Mouse (Mus musculus) olfactory bulb, adult 2 months (tissue): ENCODE measurements at regions not wholly inside any gene's neighbourhood (a gene's known extent, or its start where the extent isn't known, plus 50 kb on each side); places are given as distances from the start of the nearest gene placed in this dataset.

Source experiments
- CTCF ChIP-seq: fragments of 200-500 bp; IDR thresholded peaks from 2 replicates; pipeline ENCODE4 v1.5.1; 2012; ENCODE audit warnings: low read depth, mild to moderate bottlenecking, low read length, moderate library complexity; ENCODE audit not compliant: insufficient read depth
- POLR2A ChIP-seq: fragments of 200-500 bp; IDR thresholded peaks from 2 replicates; pipeline ENCODE4 v1.6.1; 2012; ENCODE audit warnings: mild to moderate bottlenecking, low read depth, low read length, moderate library complexity; ENCODE audit not compliant: insufficient read depth

GRCm38 (mm10) chr1:71821099-71821498 lies 168.1 kb upstream of the Fn1 start:
- TF ChIP-seq CTCF (no peak), POLR2A (no peak)
